Mouse (Mus musculus): ENCODE measurements around the gene B230217C12Rik. TPM values are rescaled to one million over a fixed set of nuclear protein-coding genes. Genes with fewer than 3 reads are reported as not detected.
"Not testable (repeated sequence)": the region's sequence is repeated elsewhere in the genome, so short reads cannot be mapped to it uniquely, and the experiment has no call there.

B230217C12Rik gene
- polyA plus RNA-seq, 1 experiment from 2014 or later: 3.4 TPM

- Histone ChIP-seq H3K4me3 (ENCODE audit: low read length) (no peak overlapping the region), H3K36me3 (ENCODE audit: control insufficient read depth, insufficient read depth, low read length) (peaks cover 25% of the 10 kb centered on the region), H3K9ac (ENCODE audit: low read length) (no peak overlapping the region), H3K27me3 (ENCODE audit: control insufficient read depth, insufficient read depth, low read depth, low read length) (no peaks in the 10 kb centered on the region), H3K9me3 (ENCODE audit: control insufficient read depth, low read length) (no peaks in the 10 kb centered on the region), H3K4me1 (replicated peaks; ENCODE audit: control insufficient read depth, insufficient read depth, low read length) (no peaks in the 10 kb centered on the region; the same call in 1 of the 2 replicates), H3K4me2 (ENCODE audit: low read depth, low read length) (no peak overlapping the region), H3K27ac (ENCODE audit: low read length) (no peak overlapping the region)
- WGBS: 82% methylated on average over 6 of the region's 6 CpGs
- ATAC-seq (ENCODE audit: low read depth): no peak
Measured at GRCm38 (mm10) chr11:97827654-97828053, 12.9 kb upstream of the B230217C12Rik start.

DNA sequence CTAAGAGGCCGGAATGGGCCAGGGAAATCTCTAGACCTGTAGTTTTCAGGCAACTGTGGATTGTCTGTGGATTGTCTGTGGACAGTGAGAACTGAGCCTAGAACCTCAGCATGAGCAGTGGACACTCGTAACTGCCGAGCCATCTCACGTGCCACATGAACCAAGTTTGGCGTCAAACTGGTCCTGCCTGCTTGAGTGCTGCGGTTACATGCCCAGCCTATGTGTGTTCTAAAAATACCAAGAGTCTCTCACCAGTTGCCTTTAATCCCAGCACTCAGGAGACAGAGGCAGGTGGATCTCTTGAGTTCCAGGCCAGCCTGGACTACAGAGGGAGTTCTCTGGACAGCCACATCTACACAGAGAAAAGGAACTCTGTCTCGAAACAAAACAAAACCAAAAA, 11.2 kb upstream of the B230217C12Rik start:
- H3K27ac ChIP-seq (ENCODE audit: low read length): no peak overlapping the region
- no peaks in the 10 kb centered on the region; the same call in 1 of the 2 replicates for H3K4me1 ChIP-seq (replicated peaks; ENCODE audit: control insufficient read depth, insufficient read depth, low read length)
- no peaks in the 10 kb centered on the region for H3K9me3 ChIP-seq (ENCODE audit: control insufficient read depth, low read length)
- H3K9ac ChIP-seq (ENCODE audit: low read length): no peak overlapping the region
- no peaks in the 10 kb centered on the region for H3K27me3 ChIP-seq (ENCODE audit: control insufficient read depth, insufficient read depth, low read depth, low read length)
- peaks cover 27% of the 10 kb centered on the region for H3K36me3 ChIP-seq (ENCODE audit: control insufficient read depth, insufficient read depth, low read length)
- H3K4me2 ChIP-seq (ENCODE audit: low read depth, low read length): no peak overlapping the region
- ATAC-seq (ENCODE audit: low read depth): no peak
- 81% methylated on average over 7 of the region's 7 CpGs for WGBS
- H3K4me3 ChIP-seq (ENCODE audit: low read length): no peak overlapping the region

- Histone ChIP-seq H3K4me3 (ENCODE audit: low read length) (no peak overlapping the region), H3K36me3 (ENCODE audit: control insufficient read depth, insufficient read depth, low read length) (peaks cover 32% of the 10 kb centered on the region), H3K9ac (ENCODE audit: low read length) (no peak overlapping the region), H3K9me3 (ENCODE audit: control insufficient read depth, low read length) (no peaks in the 10 kb centered on the region), H3K27ac (ENCODE audit: low read length) (no peak overlapping the region), H3K27me3 (ENCODE audit: control insufficient read depth, insufficient read depth, low read depth, low read length) (no peaks in the 10 kb centered on the region), H3K4me2 (ENCODE audit: low read depth, low read length) (no peak overlapping the region), H3K4me1 (replicated peaks; ENCODE audit: control insufficient read depth, insufficient read depth, low read length) (no peaks in the 10 kb centered on the region; the same call in 1 of the 2 replicates)
- ATAC-seq (ENCODE audit: low read depth): no peak
- WGBS: 67% methylated on average over 12 of the region's 12 CpGs
Measured at GRCm38 (mm10) chr11:97829913-97830476, 10.6 kb upstream of the B230217C12Rik start.

DNA sequence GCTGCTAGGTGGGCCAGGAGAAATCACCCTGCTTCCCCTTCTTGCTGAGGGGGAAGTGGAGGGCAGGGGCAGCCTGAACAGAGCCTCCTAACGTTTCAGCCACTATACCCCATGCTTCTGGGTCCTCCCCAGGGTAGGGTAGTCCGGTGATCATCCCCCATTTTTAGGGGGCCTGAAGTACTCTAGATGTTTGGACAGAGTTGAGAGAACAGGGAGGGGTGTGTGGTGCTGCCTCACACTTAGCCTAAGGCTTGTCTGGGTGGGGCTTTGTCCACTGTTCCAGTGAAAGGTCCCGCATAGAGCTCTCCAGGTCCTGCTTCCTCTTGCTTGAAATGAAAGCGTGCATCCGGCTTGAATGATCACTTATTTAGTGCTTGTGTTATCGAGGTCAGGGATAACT, 10.1 kb upstream of the B230217C12Rik start:
- ATAC-seq (ENCODE audit: low read depth): no peak
- no peak overlapping the region for H3K9ac ChIP-seq (ENCODE audit: low read length)
- no peak overlapping the region for H3K4me2 ChIP-seq (ENCODE audit: low read depth, low read length)
- no peaks in the 10 kb centered on the region; the same call in 1 of the 2 replicates for H3K4me1 ChIP-seq (replicated peaks; ENCODE audit: control insufficient read depth, insufficient read depth, low read length)
- no peaks in the 10 kb centered on the region for H3K9me3 ChIP-seq (ENCODE audit: control insufficient read depth, low read length)
- no peak overlapping the region for H3K27ac ChIP-seq (ENCODE audit: low read length)
- WGBS: 61% methylated on average over 6 of the region's 6 CpGs
- no peak overlapping the region for H3K4me3 ChIP-seq (ENCODE audit: low read length)
- H3K27me3 ChIP-seq (ENCODE audit: control insufficient read depth, insufficient read depth, low read depth, low read length): no peaks in the 10 kb centered on the region
- peaks cover 33% of the 10 kb centered on the region for H3K36me3 ChIP-seq (ENCODE audit: control insufficient read depth, insufficient read depth, low read length)

- ATAC-seq (ENCODE audit: low read depth): no peak
- Histone ChIP-seq H3K27me3 (ENCODE audit: control insufficient read depth, insufficient read depth, low read depth, low read length) (no peaks in the 10 kb centered on the region), H3K9me3 (ENCODE audit: control insufficient read depth, low read length) (no peaks in the 10 kb centered on the region), H3K27ac (ENCODE audit: low read length) (no peak overlapping the region), H3K9ac (ENCODE audit: low read length) (no peak overlapping the region), H3K4me3 (ENCODE audit: low read length) (no peak overlapping the region), H3K36me3 (ENCODE audit: control insufficient read depth, insufficient read depth, low read length) (peaks cover 35% of the 10 kb centered on the region), H3K4me1 (replicated peaks; ENCODE audit: control insufficient read depth, insufficient read depth, low read length) (no peaks in the 10 kb centered on the region; the same call in 1 of the 2 replicates), H3K4me2 (ENCODE audit: low read depth, low read length) (no peak overlapping the region)
- WGBS: 78% methylated on average over 11 of the region's 11 CpGs
Measured at GRCm38 (mm10) chr11:97832001-97832400, 8.6 kb upstream of the B230217C12Rik start.

DNA sequence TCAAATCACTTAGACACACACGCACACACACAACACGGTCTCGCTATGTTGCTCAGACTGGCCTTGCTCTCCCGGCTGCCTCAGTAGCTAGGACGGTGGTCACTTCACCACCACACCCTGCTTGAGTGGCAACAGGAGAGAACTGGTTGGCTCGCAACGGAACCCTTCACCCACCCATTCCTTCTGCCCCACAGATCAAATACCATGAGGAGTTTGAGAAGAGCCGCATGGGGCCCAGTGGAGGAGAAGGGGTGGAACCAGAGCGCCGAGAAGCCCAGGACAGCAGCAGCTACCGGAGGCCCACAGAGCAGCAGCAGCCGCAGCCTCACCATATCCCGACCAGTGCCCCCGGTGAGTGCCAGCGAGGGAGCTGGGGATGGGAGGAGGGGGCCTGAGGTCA, 7.2 kb upstream of the B230217C12Rik start:
- peaks cover 35% of the 10 kb centered on the region for H3K36me3 ChIP-seq (ENCODE audit: control insufficient read depth, insufficient read depth, low read length)
- WGBS: 53% methylated on average over 15 of the region's 15 CpGs
- ATAC-seq (ENCODE audit: low read depth): peak; percentile 74

DNA sequence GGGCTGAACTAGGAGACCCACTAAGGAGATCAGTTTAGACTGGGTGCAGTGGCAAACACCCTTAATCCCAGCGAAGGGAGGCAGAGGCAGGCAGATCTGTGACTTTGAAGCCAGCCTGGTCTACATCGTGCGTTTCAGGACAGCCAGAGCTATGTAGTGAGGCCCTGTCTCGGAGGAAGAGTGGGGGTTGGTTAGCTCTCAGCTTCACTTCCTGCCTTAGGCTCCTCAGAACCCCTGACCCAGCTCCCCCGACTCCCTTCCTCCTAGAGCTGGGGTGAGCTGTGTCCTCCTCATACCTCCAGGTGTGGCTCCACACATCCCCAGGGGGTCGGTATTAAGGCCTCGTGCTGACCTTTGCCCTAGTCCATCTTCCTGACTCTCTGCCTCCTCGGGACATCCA, 4.0 kb upstream of the B230217C12Rik start:
- no peak overlapping the region for H3K4me2 ChIP-seq (ENCODE audit: low read depth, low read length)
- peaks cover 28% of the 10 kb centered on the region for H3K36me3 ChIP-seq (ENCODE audit: control insufficient read depth, insufficient read depth, low read length)
- H3K27me3 ChIP-seq (ENCODE audit: control insufficient read depth, insufficient read depth, low read depth, low read length): no peaks in the 10 kb centered on the region
- no peak overlapping the region for H3K4me3 ChIP-seq (ENCODE audit: low read length)
- no peak overlapping the region for H3K9ac ChIP-seq (ENCODE audit: low read length)
- H3K27ac ChIP-seq (ENCODE audit: low read length): no peak overlapping the region
- peaks cover 11% of the 10 kb centered on the region for H3K4me1 ChIP-seq (replicated peaks; ENCODE audit: control insufficient read depth, insufficient read depth, low read length)
- 51% methylated on average over 8 of the region's 8 CpGs for WGBS
- H3K9me3 ChIP-seq (ENCODE audit: control insufficient read depth, low read length): no peaks in the 10 kb centered on the region
- ATAC-seq (ENCODE audit: low read depth): no peak

More for the DNA sequence above, 7.2 kb upstream of the B230217C12Rik start:
- Histone ChIP-seq H3K9ac (ENCODE audit: low read length) (0 out of 2 replicates have a peak overlapping the region, but pooled peaks have one; percentile 12), H3K27me3 (ENCODE audit: control insufficient read depth, insufficient read depth, low read depth, low read length) (no peaks in the 10 kb centered on the region), H3K27ac (ENCODE audit: low read length) (0 out of 2 replicates have a peak overlapping the region, but pooled peaks have one; percentile 21), H3K4me3 (ENCODE audit: low read length) (no peak overlapping the region), H3K9me3 (ENCODE audit: control insufficient read depth, low read length) (no peaks in the 10 kb centered on the region), H3K4me2 (ENCODE audit: low read depth, low read length) (no peak overlapping the region), H3K4me1 (replicated peaks; ENCODE audit: control insufficient read depth, insufficient read depth, low read length) (no peaks in the 10 kb centered on the region; the same call in 1 of the 2 replicates)

DNA sequence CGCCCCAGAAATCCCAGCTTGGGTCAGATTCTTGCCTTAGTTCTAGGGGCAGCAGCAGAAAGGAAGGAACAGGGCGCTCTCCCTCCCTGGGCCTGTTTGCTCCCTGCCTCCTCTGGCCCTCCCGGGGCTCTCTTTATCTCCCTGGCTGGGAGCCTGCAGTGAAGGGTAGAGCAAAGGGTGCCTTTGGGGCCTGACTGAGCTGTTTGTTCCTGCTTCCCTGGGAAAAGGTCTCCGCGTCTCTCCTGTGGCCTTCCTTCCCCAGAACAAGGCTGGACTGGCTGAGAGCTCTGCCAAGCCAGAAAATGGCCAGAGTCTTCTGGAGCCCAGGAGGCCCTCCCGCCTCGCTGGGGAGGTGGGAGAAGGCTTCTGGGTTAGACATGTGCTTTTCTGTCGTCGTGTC, 3.5 kb upstream of the B230217C12Rik start:
- H3K27ac ChIP-seq (ENCODE audit: low read length); H3K27me3 ChIP-seq (ENCODE audit: control insufficient read depth, insufficient read depth, low read depth, low read length); H3K4me2 ChIP-seq (ENCODE audit: low read depth, low read length); H3K9ac ChIP-seq (ENCODE audit: low read length); ATAC-seq (ENCODE audit: low read depth); H3K4me3 ChIP-seq (ENCODE audit: low read length); H3K9me3 ChIP-seq (ENCODE audit: control insufficient read depth, low read length): not testable (repeated sequence)
- WGBS: 69% methylated on average over 9 of the region's 9 CpGs
- Histone ChIP-seq H3K4me1 (replicated peaks; ENCODE audit: control insufficient read depth, insufficient read depth, low read length) (peaks cover 13% of the 10 kb centered on the region), H3K36me3 (ENCODE audit: control insufficient read depth, insufficient read depth, low read length) (peaks cover 28% of the 10 kb centered on the region)

- Histone ChIP-seq H3K36me3 (ENCODE audit: control insufficient read depth, insufficient read depth, low read length) (peaks cover 25% of the 10 kb centered on the region), H3K4me3 (ENCODE audit: low read length) (no peak overlapping the region), H3K9me3 (ENCODE audit: control insufficient read depth, low read length) (no peaks in the 10 kb centered on the region), H3K4me2 (ENCODE audit: low read depth, low read length) (no peak overlapping the region), H3K27me3 (ENCODE audit: control insufficient read depth, insufficient read depth, low read depth, low read length) (no peaks in the 10 kb centered on the region), H3K27ac (ENCODE audit: low read length) (no peak overlapping the region), H3K4me1 (replicated peaks; ENCODE audit: control insufficient read depth, insufficient read depth, low read length) (peaks cover 13% of the 10 kb centered on the region), H3K9ac (ENCODE audit: low read length) (no peak overlapping the region)
- 67% methylated on average over 7 of the region's 7 CpGs for WGBS
- no peak for ATAC-seq (ENCODE audit: low read depth)
Measured at GRCm38 (mm10) chr11:97837641-97838149, 2.9 kb upstream of the B230217C12Rik start.

Measured in lung, embryonic 16.5 days (tissue).